Mouse (Mus musculus) limb, embryonic 15.5 days (tissue): ENCODE data around the gene Ccpg1os. TPM values are rescaled to one million over a fixed set of nuclear protein-coding genes. Genes with fewer than 3 reads are reported as not detected.

Experiments used
- ATAC-seq: fragments of 200-750 bp; cut with Nextera tagmentation; 2 replicates; pipeline ENCODE4 v1.8.0; 2017; ENCODE audit warnings: low read depth, moderate TSS enrichment; ENCODE audit not compliant: insufficient number of reproducible peaks, low FRiP score, low TSS enrichment
- H3K27ac ChIP-seq: fragments of 300-500 bp; sonication (generic); 2 replicates; pipeline ENCODE4 v1.5.1; 2015; ENCODE audit warnings: moderate library complexity, mild to moderate bottlenecking, inconsistent platforms
- H3K27me3 ChIP-seq: fragments of 300-500 bp; sonication (generic); 2 replicates; pipeline ENCODE4 v1.6.1; 2015; ENCODE audit warnings: inconsistent platforms
- H3K36me3 ChIP-seq: fragments of 300-500 bp; sonication (generic); 2 replicates; pipeline ENCODE4 v1.6.1; 2015; ENCODE audit warnings: inconsistent platforms
- H3K4me1 ChIP-seq: fragments of 300-500 bp; sonication (generic); 2 replicates; pipeline ENCODE4 v1.6.1; 2015; ENCODE audit warnings: inconsistent platforms
- H3K4me2 ChIP-seq: fragments of 300-500 bp; sonication (generic); 2 replicates; pipeline ENCODE4 v1.6.1; 2015; ENCODE audit warnings: mild to moderate bottlenecking, inconsistent platforms
- H3K4me3 ChIP-seq: fragments of 300-500 bp; sonication (generic); 2 replicates; pipeline ENCODE4 v1.5.1; 2015; ENCODE audit warnings: mild to moderate bottlenecking, inconsistent platforms
- H3K9ac ChIP-seq: fragments of 300-500 bp; sonication (generic); 2 replicates; pipeline ENCODE4 v1.6.1; 2015; ENCODE audit warnings: inconsistent platforms
- H3K9me3 ChIP-seq: fragments of 300-500 bp; sonication (generic); 2 replicates; pipeline ENCODE4 v1.6.1; 2016; ENCODE audit warnings: inconsistent platforms
- WGBS: fragments of 180-500 bp; shearing (Covaris S2); methylation state at CpG from one replicate; pipeline ENCODE4 v1.1.7; 2015; 5-methylcytosine and 5-hydroxymethylcytosine counted together
- polyA plus RNA-seq: library from polyadenylated mRNA; unstranded; fragments of >200 nt; fragmentation: Nextera tagmentation; extraction: Ambion mirVana; gene quantifications from 2 replicates; pipeline ENCODE4 v1.2.1, GENCODE M21; 2015

The Ccpg1os gene
- polyA plus RNA-seq: 10.2 and 10.6 TPM in 2 replicates

GRCm38 (mm10) chr9:72985250-72986220, at the start of gene Ccpg1os, which contains the start of gene Ccpg1:
Gene Ccpg1os (minus strand): TSS chr9:72985382.
Gene Ccpg1 (plus strand): TSS chr9:72985429.
- under 1% methylated on average over 88 of the region's 88 CpGs for WGBS
- Histone ChIP-seq H3K36me3 (no peaks in the 10 kb centered on the region), H3K9ac (peak within 1 kb of the TSS; percentile 63), H3K4me2 (peak within 1 kb of the TSS; percentile 79), H3K4me1 (peaks cover 10% of the 10 kb centered on the region), H3K4me3 (peak within 1 kb of the TSS; percentile 92), H3K27me3 (0 out of 2 replicates have a peak, but pooled peaks cover 3% of the 10 kb centered on the region), H3K9me3 (no peaks in the 10 kb centered on the region), H3K27ac (peak within 1 kb of the TSS; percentile 60; the same call in 1 of the 2 replicates)
- peak; percentile 98 for ATAC-seq

DNA sequence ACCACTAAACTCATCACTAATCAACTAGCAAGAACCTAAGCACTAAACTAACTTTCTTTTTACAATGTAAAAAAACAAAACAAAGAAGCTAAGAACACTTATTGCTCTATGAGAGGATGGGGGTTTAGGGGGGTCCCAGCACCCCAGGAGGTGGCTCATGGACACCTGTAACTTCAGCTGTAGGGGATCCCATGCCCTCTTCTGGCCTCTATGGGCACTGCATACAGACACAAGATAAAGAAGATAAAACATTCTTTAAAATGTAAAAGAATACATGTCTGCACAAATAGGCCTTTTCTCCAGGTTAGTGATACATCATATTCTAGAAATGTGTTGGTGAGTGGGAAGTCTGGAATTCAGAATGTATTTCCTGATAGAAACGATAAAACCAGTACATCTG, 48.2 kb upstream of the Ccpg1os start:
- no peak overlapping the region for H3K9ac ChIP-seq
- 91% methylated on average over 1 of the region's 1 CpGs for WGBS
- H3K27ac ChIP-seq: no peak overlapping the region
- no peak overlapping the region for H3K4me3 ChIP-seq
- peaks cover 61% of the 10 kb centered on the region for H3K36me3 ChIP-seq
- no peak for ATAC-seq
- H3K4me1 ChIP-seq: no peaks in the 10 kb centered on the region
- H3K4me2 ChIP-seq: no peak overlapping the region
- no peaks in the 10 kb centered on the region for H3K27me3 ChIP-seq
- H3K9me3 ChIP-seq: no peaks in the 10 kb centered on the region

DNA sequence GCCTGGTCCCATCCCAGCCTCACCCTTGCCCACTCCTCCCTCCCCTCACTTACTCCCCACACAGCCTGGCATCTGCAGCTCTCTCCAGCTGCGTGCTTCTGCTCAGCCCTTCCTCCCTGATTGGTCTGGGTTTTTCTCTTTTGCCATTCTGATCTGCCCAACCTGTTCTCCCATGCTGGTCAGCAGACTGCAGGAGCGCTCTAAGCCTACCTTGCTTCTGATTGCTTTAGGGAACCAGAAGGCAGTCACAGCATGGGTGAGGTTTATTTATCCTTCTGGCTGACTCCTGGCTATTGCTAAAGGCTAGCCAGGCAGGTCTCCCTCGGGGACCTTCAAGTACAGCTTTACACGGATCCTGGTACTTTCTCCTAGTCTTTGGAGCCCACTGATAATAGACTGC, 46.2 kb upstream of the Ccpg1os start:
- H3K36me3 ChIP-seq: peaks cover 62% of the 10 kb centered on the region
- no peak overlapping the region for H3K4me2 ChIP-seq
- no peak overlapping the region for H3K27ac ChIP-seq
- 68% methylated on average over 4 of the region's 4 CpGs for WGBS
- no peak for ATAC-seq
- no peak overlapping the region for H3K9ac ChIP-seq
- H3K27me3 ChIP-seq: no peaks in the 10 kb centered on the region
- 0 out of 2 replicates have a peak, but pooled peaks cover 2% of the 10 kb centered on the region for H3K4me1 ChIP-seq
- no peak overlapping the region for H3K4me3 ChIP-seq
- H3K9me3 ChIP-seq: no peaks in the 10 kb centered on the region

- Histone ChIP-seq H3K9ac (no peak overlapping the region), H3K4me2 (no peak overlapping the region), H3K4me1 (peaks cover 7% of the 10 kb centered on the region; the same call in 1 of the 2 replicates), H3K9me3 (no peaks in the 10 kb centered on the region), H3K27me3 (no peaks in the 10 kb centered on the region), H3K4me3 (no peak overlapping the region), H3K27ac (no peak overlapping the region), H3K36me3 (peaks cover 58% of the 10 kb centered on the region)
- WGBS: 95% methylated on average over 1 of the region's 1 CpGs
- no peak for ATAC-seq
Observed at GRCm38 (mm10) chr9:73030443-73030842, 45.3 kb upstream of the Ccpg1os start.

DNA sequence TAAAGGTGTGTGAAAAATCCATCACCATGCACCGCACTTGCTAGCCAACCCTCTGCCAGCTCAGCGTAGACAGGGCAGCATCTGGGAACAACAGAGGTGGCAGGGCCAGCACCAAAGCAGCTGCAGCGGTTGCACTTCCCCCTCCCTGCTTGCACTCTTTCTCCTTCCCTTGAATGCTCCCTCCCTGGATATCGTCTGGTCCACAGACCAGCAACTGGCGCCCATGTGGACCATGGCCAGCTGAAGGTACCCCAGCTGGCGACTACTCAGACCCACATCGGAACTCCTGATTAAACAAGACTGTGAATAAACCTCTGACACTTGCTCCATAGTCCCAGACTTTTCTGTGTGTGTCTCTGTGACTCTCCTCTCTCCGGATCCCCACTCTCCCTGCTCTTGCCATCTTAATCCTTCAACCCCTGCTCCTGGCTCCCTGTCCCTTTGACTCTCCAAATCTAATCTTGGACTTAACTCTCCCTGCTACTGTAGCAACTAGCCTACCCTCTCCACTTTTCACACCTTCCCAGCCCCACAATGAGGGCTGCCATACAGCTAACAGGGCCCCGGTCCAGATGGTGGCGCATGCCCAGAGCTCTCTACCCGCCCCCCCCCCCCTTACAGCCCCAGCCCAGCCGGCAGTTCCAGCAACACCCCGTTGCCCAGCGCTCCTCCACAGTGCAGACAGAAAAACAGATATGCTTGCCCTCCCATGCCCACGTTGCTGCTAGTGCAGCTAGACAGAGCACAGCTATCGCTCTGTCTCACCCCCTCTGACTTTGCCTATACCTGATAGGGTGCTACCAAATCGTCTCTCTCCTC, 40.8 kb upstream of the Ccpg1os start:
- H3K4me2 ChIP-seq: peak overlapping the region; percentile 32
- no peak overlapping the region; the same call in 1 of the 2 replicates for H3K27ac ChIP-seq
- peaks cover 7% of the 10 kb centered on the region; the same call in 1 of the 2 replicates for H3K4me1 ChIP-seq
- WGBS: 25% methylated on average over 17 of the region's 17 CpGs
- H3K9ac ChIP-seq: no peak overlapping the region
- ATAC-seq: peak; percentile 32; the same call in 1 of the 2 replicates
- no peaks in the 10 kb centered on the region for H3K27me3 ChIP-seq
- H3K4me3 ChIP-seq: 0 out of 2 replicates have a peak overlapping the region, but pooled peaks have one; percentile 9
- no peaks in the 10 kb centered on the region for H3K9me3 ChIP-seq
- H3K36me3 ChIP-seq: peaks cover 33% of the 10 kb centered on the region

GRCm38 (mm10) chr9:73020566-73021097, 35.5 kb upstream of the Ccpg1os start:
- 83% methylated on average over 5 of the region's 5 CpGs for WGBS
- no peaks in the 10 kb centered on the region for H3K27me3 ChIP-seq
- H3K36me3 ChIP-seq: peaks cover 61% of the 10 kb centered on the region

DNA sequence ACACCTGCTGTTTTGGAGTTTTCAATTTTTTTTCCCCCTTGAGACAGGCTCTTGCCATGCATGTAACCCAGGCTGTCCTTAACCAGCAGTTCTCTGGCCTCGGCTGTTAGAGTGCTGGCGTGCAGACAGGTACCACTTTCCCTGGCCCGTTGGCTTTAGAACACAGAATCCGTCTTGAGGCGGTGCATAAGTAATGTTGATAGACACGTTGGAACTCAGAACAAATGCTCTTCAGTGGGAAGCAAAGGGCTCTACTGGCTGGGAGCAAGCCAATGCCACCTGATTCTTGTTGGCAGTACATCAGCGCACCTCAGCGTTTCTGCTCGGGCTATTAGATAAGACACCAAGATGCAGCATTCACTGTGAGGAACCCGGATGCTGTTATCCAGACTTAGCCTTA, 34.7 kb upstream of the Ccpg1os start:
- 94% methylated on average over 10 of the region's 10 CpGs for WGBS
- Histone ChIP-seq H3K4me3 (no peak overlapping the region), H3K36me3 (peaks cover 67% of the 10 kb centered on the region), H3K27ac (no peak overlapping the region), H3K9me3 (no peaks in the 10 kb centered on the region), H3K27me3 (no peaks in the 10 kb centered on the region), H3K4me2 (no peak overlapping the region), H3K9ac (no peak overlapping the region), H3K4me1 (no peaks in the 10 kb centered on the region)
- no peak for ATAC-seq

More at GRCm38 (mm10) chr9:73020566-73021097, 35.5 kb upstream of the Ccpg1os start:
- Histone ChIP-seq H3K4me3 (no peak overlapping the region), H3K4me1 (no peaks in the 10 kb centered on the region; the same call in 1 of the 2 replicates), H3K9ac (no peak overlapping the region), H3K4me2 (no peak overlapping the region), H3K27ac (no peak overlapping the region), H3K9me3 (no peaks in the 10 kb centered on the region)
- ATAC-seq: no peak

GRCm38 (mm10) chr9:73014724-73015123, 29.5 kb upstream of the Ccpg1os start:
- WGBS: 71% methylated on average over 13 of the region's 13 CpGs

DNA sequence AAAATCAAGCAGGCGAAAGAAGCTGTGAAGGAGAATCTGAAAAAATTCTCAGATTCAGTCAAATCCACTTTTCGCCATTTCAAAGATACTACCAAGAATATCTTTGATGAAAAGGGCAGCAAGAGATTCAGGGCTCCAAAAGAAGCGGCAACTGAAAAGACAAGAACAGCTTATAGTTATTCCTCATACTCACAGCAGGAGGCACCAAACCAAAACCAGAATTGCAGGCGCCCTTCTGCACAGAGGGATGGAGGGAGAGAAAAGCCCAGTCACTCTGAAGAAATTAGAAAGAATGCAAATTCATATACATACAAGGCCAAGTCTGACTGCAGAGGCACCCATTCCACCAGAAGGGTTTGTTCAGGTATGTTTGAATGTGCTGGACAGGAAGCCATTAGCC, 27.4 kb upstream of the Ccpg1os start:
- WGBS: 86% methylated on average over 4 of the region's 4 CpGs
- Histone ChIP-seq H3K4me1 (no peaks in the 10 kb centered on the region), H3K27ac (no peak overlapping the region), H3K9me3 (no peaks in the 10 kb centered on the region), H3K4me2 (no peak overlapping the region), H3K9ac (no peak overlapping the region), H3K27me3 (no peaks in the 10 kb centered on the region), H3K36me3 (peaks cover 66% of the 10 kb centered on the region), H3K4me3 (no peak overlapping the region)
- ATAC-seq: no peak

More at GRCm38 (mm10) chr9:73014724-73015123, 29.5 kb upstream of the Ccpg1os start:
- Histone ChIP-seq H3K9me3 (no peaks in the 10 kb centered on the region), H3K9ac (no peak overlapping the region), H3K27ac (no peak overlapping the region), H3K27me3 (no peaks in the 10 kb centered on the region), H3K36me3 (peaks cover 80% of the 10 kb centered on the region), H3K4me1 (no peaks in the 10 kb centered on the region), H3K4me2 (no peak overlapping the region), H3K4me3 (no peak overlapping the region)
- no peak for ATAC-seq

GRCm38 (mm10) chr9:73008384-73008783, 23.2 kb upstream of the Ccpg1os start:
- 68% methylated on average over 3 of the region's 3 CpGs for WGBS
- H3K27me3 ChIP-seq: no peaks in the 10 kb centered on the region
- H3K27ac ChIP-seq: no peak overlapping the region
- no peak overlapping the region for H3K9ac ChIP-seq
- no peaks in the 10 kb centered on the region for H3K4me1 ChIP-seq
- ATAC-seq: no peak
- no peak overlapping the region for H3K4me2 ChIP-seq
- H3K9me3 ChIP-seq: no peaks in the 10 kb centered on the region
- peaks cover 45% of the 10 kb centered on the region for H3K36me3 ChIP-seq
- H3K4me3 ChIP-seq: no peak overlapping the region

DNA sequence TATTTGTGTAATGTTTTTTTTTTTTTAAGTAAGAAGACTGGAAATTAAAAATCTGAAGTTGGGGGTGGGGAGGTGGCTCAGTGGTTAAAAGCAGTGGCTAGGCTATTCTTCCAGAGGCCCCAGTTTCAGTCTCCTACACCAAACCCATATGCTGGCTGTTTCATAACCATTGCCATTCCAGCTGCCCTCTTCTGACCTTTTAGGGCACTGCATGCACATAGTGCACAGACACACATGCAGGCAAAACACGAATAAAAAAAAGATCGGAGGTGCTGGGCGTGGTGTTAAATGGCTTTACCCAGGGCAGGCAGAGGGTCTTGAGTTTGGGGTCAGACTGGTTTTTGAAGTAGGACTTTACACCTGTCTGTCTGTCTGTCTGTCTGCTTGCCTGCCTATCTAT, 21.0 kb upstream of the Ccpg1os start:
- no peaks in the 10 kb centered on the region for H3K9me3 ChIP-seq

More for the DNA sequence above, 21.0 kb upstream of the Ccpg1os start:
- Histone ChIP-seq H3K4me1 (no peaks in the 10 kb centered on the region), H3K36me3 (peaks cover 37% of the 10 kb centered on the region), H3K27ac (no peak overlapping the region), H3K9ac (no peak overlapping the region), H3K27me3 (no peaks in the 10 kb centered on the region), H3K4me2 (no peak overlapping the region), H3K4me3 (no peak overlapping the region)
- ATAC-seq: no peak
- 89% methylated on average over 3 of the region's 3 CpGs for WGBS
